Mouse (Mus musculus): ENCODE data around the gene Szrd1.

Szrd1 gene

DNA sequence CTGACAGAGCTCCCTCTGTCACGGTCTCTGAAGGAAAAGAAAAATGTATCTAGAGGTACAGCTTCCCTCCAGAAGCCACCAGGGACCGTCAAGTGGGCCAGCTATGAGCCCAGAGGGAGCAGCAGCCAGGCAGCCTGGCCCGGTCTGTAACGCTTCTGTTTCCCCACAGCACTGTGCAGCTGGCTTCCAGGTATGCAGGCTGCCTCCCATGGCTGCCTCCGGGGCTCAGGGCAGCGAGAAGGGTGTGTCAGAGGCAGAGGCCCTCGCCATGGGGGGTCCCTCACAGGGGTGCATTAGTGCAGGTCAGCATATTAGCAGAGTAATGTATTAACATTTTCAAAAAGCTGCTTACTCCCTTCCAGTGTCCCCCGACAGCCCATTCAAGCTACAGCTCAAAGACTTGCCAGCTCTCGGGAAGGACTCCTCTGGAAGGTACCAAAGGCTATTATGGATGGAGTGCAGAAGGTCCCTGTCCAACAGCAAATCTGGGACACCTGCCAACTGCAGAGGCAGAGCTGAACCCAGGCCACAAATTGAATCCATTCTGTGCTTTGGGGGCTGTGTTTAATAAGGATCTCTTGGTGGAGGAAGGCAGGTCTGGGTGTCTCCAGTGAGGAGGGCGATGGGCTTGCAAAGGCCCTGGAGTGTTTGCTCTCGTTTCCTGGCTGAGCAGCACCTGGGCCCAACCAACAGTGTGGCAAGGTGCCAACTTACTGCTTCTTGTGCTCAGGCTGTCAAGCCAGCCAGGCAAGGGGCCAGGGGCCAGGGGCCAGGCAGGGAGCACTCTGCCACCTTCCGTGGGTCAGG is 72.7 kb downstream of the Szrd1 start:
- no peak for DNase-seq (ENCODE audit: low spot score)

DNA sequence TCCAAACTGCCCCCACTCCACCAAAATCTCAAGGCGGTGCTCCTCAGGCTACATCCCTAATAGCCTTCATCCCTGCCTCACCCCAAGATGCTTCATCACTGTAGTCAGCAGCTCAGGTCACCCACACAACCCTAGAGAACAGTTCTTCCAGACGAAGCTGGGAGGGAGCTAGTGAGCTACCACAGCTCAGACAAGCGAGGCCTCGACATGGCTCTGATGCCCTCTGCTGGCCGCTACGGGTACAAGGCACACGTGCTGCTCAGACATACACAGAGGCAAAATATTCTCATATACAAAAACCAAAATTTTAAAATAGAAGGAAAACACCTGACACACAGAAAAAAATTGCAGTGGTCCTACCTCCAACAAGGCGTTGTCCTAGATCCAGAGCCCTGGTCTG is 74.5 kb downstream of the Szrd1 start:
- peak; percentile 87 for DNase-seq (ENCODE audit: low spot score)

DNA sequence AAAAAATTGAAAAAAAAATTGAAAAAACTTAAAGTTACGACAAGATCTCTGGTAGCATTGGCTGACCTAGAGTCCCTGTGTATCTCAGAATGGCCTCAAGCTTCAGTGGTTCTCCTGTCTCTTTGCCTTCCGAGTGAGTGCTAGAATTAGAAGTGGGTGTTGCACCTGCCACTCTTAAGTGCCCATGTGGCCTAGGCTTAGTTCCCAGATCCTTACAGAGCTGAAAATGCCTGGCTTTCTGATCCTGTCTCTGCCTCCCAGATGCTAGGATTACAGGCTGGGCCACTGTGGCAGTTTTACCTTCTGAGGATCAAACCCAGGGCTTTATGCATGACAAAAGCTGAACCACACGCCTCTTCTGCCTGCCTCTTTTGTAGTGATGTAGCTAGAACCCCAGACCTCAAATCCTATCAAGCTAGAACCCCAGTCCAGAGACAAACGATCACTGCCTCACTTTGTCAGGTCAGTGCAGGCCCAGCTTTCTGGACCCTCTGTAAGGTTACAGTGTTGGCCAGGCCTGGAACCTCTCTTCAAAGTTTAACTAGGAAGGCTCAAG is 75.4 kb downstream of the Szrd1 start:
- DNase-seq (ENCODE audit: low spot score): no peak
